ENCODE assay signal across 9 mouse cellular contexts in the genomic region with DNA sequence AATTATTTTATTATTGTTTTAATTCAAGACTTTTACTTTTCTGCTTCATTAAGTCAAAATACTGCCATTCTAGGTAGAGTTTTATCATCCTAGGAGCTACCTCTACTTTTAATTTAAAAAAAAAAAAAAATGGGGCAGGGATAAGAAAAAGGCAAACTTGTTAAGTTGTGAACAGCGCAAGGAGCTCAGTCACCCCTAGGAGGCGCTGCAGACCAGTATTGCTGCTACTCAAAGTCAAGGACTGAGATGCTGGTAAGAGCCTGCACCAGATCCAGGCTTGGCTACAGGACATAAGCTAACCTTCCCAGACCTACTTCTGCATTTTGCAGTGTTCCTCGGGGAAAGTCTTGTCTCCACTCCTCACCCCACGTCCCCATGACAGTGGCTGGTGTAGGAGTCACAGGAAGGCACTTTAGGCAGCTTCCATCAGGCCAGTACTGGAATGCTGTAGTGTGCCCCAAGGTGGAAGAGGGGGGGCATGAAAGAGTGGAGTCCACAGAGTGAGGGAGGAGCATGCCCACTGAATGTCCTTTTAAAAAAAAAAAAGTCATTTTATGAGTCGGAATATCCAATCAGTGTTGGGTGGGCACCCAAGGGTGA. TPM values are rescaled to one million over a fixed set of nuclear protein-coding genes. Genes with fewer than 3 reads are reported as not detected.
DNase-seq lines count a peak whose midpoint lies in the region; ATAC-seq and TF ChIP-seq lines count a peak whose summit lies in the region.
"Had no signal": no experiment of that assay in that cellular context is flagged by ENCODE, and none has a peak within 500 bp of the region (broad histone marks: within the 10 kb centered on the region; RNA-seq: fewer than 3 reads in every experiment).

No protein-coding gene starts in this region.

- H3K79me2 ChIP-seq in MEL (ENCODE audit: control insufficient read depth, insufficient read depth, low read length, poor library complexity), result no peaks in the 10 kb centered on the region

- peak; percentile 70 for TF ChIP-seq RAD21 in MEL (IDR thresholded peaks at IDR 0.05; ENCODE audit: low read depth, low read length)

- no peak overlapping the region for H3K4me3 ChIP-seq in MEL (ENCODE audit: control insufficient read depth in 1 of 2, insufficient read depth in 1 of 2, low read depth in 2 of 2, low read length in 2 of 2)
- H3K4me3 ChIP-seq in forebrain, embryonic 14.5 days (ENCODE audit: low read depth, low read length), result no peak overlapping the region
- H3K4me3 ChIP-seq: heart, embryonic 13.5 days had no signal

- peak; percentile 78 to 88 (median 86) for TF ChIP-seq CTCF in MEL (IDR thresholded peaks at IDR 0.05 in 2 of 3, conservative IDR thresholded peaks at IDR 0.05 in 1 of 3; ENCODE audit: control insufficient read depth in 1 of 3, insufficient read depth in 1 of 3, low read depth in 2 of 3, low read length in 3 of 3, poor library complexity in 1 of 3, severe bottlenecking in 1 of 3)

- no peak for TF ChIP-seq EP300 in MEL (IDR thresholded peaks at IDR 0.05; ENCODE audit: low read depth in 1 of 2, low read length in 2 of 2)

- intact Hi-C loops in left cerebral cortex, postnatal 4 days (cut with DNase I), result loop anchor here (5.0 to 10.0 kb wide), 3 partner anchors 40 to 180 kb away; a partner anchor contains a TSS

- peak; percentile 44 for ATAC-seq in forebrain, embryonic 14.5 days

- peaks cover 0 to 25% of the 10 kb centered on the region in 2 experiments; a peak in 2 of 4 replicates for H3K36me3 ChIP-seq in MEL (ENCODE audit: control insufficient read depth in 1 of 2, insufficient read depth in 2 of 2, low read length in 2 of 2)
- peaks cover 76% of the 10 kb centered on the region for H3K36me3 ChIP-seq in forebrain, embryonic 14.5 days (ENCODE audit: control insufficient read depth, insufficient read depth, low read length)

- no peak overlapping the region for H3K27ac ChIP-seq in MEL (ENCODE audit: control insufficient read depth, low read depth, low read length)
- no peak overlapping the region for H3K27ac ChIP-seq in forebrain, embryonic 14.5 days (ENCODE audit: low read depth, low read length)

- H3K9ac ChIP-seq in MEL (ENCODE audit: control insufficient read depth, low read depth, low read length, poor library complexity, severe bottlenecking), result no peak overlapping the region
- H3K9ac ChIP-seq in forebrain, embryonic 14.5 days (ENCODE audit: low read length), result no peak overlapping the region
- H3K9ac ChIP-seq: heart, embryonic 13.5 days had no signal

- 72% methylated on average over 5 of the region's 5 CpGs for WGBS in forebrain, embryonic 14.5 days

- no peaks in the 10 kb centered on the region for H3K9me3 ChIP-seq in MEL (replicated peaks; ENCODE audit: insufficient read depth, low read length)
- no peaks in the 10 kb centered on the region for H3K9me3 ChIP-seq in forebrain, embryonic 14.5 days (replicated peaks; ENCODE audit: control insufficient read depth, low read length)
- H3K9me3 ChIP-seq: heart, embryonic 13.5 days had no signal

- no peak overlapping the region for H3K4me2 ChIP-seq in forebrain, embryonic 14.5 days (ENCODE audit: low read length)
- H3K4me2 ChIP-seq: heart, embryonic 13.5 days had no signal

- TF ChIP-seq POLR2A in MEL (IDR thresholded peaks at IDR 0.05; ENCODE audit: control insufficient read depth in 1 of 2, insufficient read depth in 1 of 2, low read depth in 1 of 2, low read length in 2 of 2, poor library complexity in 1 of 2), result no peak; a peak in 1 of 4 replicates

- H3K27me3 ChIP-seq in MEL (ENCODE audit: control insufficient read depth in 1 of 2, insufficient read depth in 2 of 2, low read length in 2 of 2), result no peaks in the 10 kb centered on the region
- no peaks in the 10 kb centered on the region for H3K27me3 ChIP-seq in forebrain, embryonic 14.5 days (replicated peaks; ENCODE audit: control insufficient read depth, insufficient read depth, low read length)
- H3K27me3 ChIP-seq: heart, embryonic 13.5 days had no signal

- DNase-seq in 3T3-L1 (ENCODE audit: low read depth, low spot score) (peak; percentile 90), MEL (ENCODE audit: low read depth, low spot score) (peak; percentile 88)
- DNase-seq in cerebellum, adult 11 months, result peak; percentile 71
- peak; percentile 82 for DNase-seq in forebrain, embryonic 14.5 days (ENCODE audit: low spot score)
- peak; percentile 41 for DNase-seq in hindlimb bud, embryonic 11.5 days (ENCODE audit: extremely low spot score, low read depth, low spot score)
- DNase-seq in left cerebral cortex, postnatal 4 days, result peak; percentile 84
- DNase-seq in natural killer cell, adult 2 months (ENCODE audit: low spot score in 2 of 2), result peak; percentile 63 to 77
- DNase-seq in testis, postnatal 14 days (ENCODE audit: low spot score), result peak; percentile 54

- no peaks in the 10 kb centered on the region for H3K4me1 ChIP-seq in MEL (ENCODE audit: control insufficient read depth in 1 of 2, insufficient read depth in 2 of 2, low read length in 2 of 2)
- no peaks in the 10 kb centered on the region for H3K4me1 ChIP-seq in forebrain, embryonic 14.5 days (ENCODE audit: control insufficient read depth, insufficient read depth, low read length)

TF ChIP-seq in MEL, 35 proteins besides CTCF, POLR2A, EP300 and RAD21:
- peak; percentile 90 for TF ChIP-seq ZNF384 (IDR thresholded peaks at IDR 0.05; ENCODE audit: low read depth, low read length)
- TF ChIP-seq ZC3H11A (IDR thresholded peaks at IDR 0.05; ENCODE audit: low read depth, low read length), result peak; percentile 38; the same call in 1 of the 2 replicates
- peak; percentile 37 for TF ChIP-seq SMC3 (IDR thresholded peaks at IDR 0.05; ENCODE audit: low read depth, low read length)
- TF ChIP-seq ELF1 (IDR thresholded peaks at IDR 0.05; ENCODE audit: low read depth, low read length), result no peak
- no peak for TF ChIP-seq USF1 (IDR thresholded peaks at IDR 0.05; ENCODE audit: low read depth, low read length)
- TF ChIP-seq SIN3A (IDR thresholded peaks at IDR 0.05; ENCODE audit: low read length), result no peak
- TF ChIP-seq USF2 (IDR thresholded peaks at IDR 0.05; ENCODE audit: borderline replicate concordance in 1 of 2, insufficient read depth in 1 of 2, low read depth in 1 of 2, low read length in 2 of 2), result no peak
- no peak for TF ChIP-seq MXI1 (IDR thresholded peaks at IDR 0.05; ENCODE audit: low read depth, low read length)
TF ChIP-seq in MEL: peak in this region for 3.

RNA-seq across cellular contexts. Expression of a gene that starts 17.4 kb away (rescaled TPM):
- 50.6 and 67.4 TPM in 2 replicates for total RNA-seq in MEL (2012; rRNA removed)
- 10 to 100 TPM; 67.2 to 79.4 TPM for polyA plus RNA-seq in MEL (2012; ENCODE audit: insufficient read depth in 1 of 2, insufficient read length in 2 of 2, low read depth in 1 of 2, low replicate concordance in 2 of 2, missing spikeins in 1 of 2)
- 15.1 and 15.7 TPM in 2 replicates for polyA plus RNA-seq in forebrain, embryonic 14.5 days (2014; fragmentation: Nextera tagmentation; extraction: Ambion mirVana)
- 10 to 100 TPM in 1 of 2 experiments, 1 to 10 TPM in 1; 9.9 to 10.3 TPM for total RNA-seq in left cerebral cortex, postnatal 4 days (2021)

RNA-seq across cellular contexts. Expression of a gene that starts 38.5 kb away (rescaled TPM):
- 14.5 and 20.7 TPM in 2 replicates for total RNA-seq in MEL (2012; rRNA removed)
- polyA plus RNA-seq in MEL (2012; ENCODE audit: insufficient read depth in 1 of 2, insufficient read length in 2 of 2, low read depth in 1 of 2, low replicate concordance in 2 of 2, missing spikeins in 1 of 2), result 10 to 100 TPM in 1 of 2 experiments, not detected in 1; 47.8 TPM
- polyA plus RNA-seq in forebrain, embryonic 14.5 days (2014; fragmentation: Nextera tagmentation; extraction: Ambion mirVana), result 90.6 and 108 TPM in 2 replicates
- 100 to 1,000 TPM; 477 to 488 TPM for total RNA-seq in left cerebral cortex, postnatal 4 days (2021)

RNA-seq across cellular contexts. Expression of a gene that starts 43.3 kb away (rescaled TPM):
- total RNA-seq in MEL (2012; rRNA removed), result not detected in 2 replicates
- under 1 TPM in 1 of 2 experiments, not detected in 1; 0.13 TPM for polyA plus RNA-seq in MEL (2012; ENCODE audit: insufficient read depth in 1 of 2, insufficient read length in 2 of 2, low read depth in 1 of 2, low replicate concordance in 2 of 2, missing spikeins in 1 of 2)
- 1.1 TPM in 1 of 2 replicates, not detected in the other for polyA plus RNA-seq in forebrain, embryonic 14.5 days (2014; fragmentation: Nextera tagmentation; extraction: Ambion mirVana)
- not detected for total RNA-seq in left cerebral cortex, postnatal 4 days (2021)

Comparison
In these comparisons a context has a peak if more than half of its experiments do, and no peak if none do; other contexts are left out.
1. RNA of a gene that starts 38.5 kb away (total RNA-seq): 477 to 488 TPM in left cerebral cortex, postnatal 4 days; 14.5 to 20.7 TPM in MEL; every median in the first group is over 10 times any median in the second.
2. Peak in every context shown above with its lines, with median percentiles within 50 percentile points of each other: DNase-seq.